Mouse (Mus musculus) hindlimb bud, embryonic 11.5 days (tissue): ENCODE results near the gene Srpk2.
"Not testable (repeated sequence)": the region's sequence is repeated elsewhere in the genome, so short reads cannot be mapped to it uniquely, and the experiment has no call there.

Experiments used
- DNase-seq: peaks from one replicate; pipeline ENCODE4 v3.0.0-alpha.2; 2012; ENCODE audit warnings: low read depth, low spot score; ENCODE audit errors: extremely low spot score

Gene Srpk2

DNA sequence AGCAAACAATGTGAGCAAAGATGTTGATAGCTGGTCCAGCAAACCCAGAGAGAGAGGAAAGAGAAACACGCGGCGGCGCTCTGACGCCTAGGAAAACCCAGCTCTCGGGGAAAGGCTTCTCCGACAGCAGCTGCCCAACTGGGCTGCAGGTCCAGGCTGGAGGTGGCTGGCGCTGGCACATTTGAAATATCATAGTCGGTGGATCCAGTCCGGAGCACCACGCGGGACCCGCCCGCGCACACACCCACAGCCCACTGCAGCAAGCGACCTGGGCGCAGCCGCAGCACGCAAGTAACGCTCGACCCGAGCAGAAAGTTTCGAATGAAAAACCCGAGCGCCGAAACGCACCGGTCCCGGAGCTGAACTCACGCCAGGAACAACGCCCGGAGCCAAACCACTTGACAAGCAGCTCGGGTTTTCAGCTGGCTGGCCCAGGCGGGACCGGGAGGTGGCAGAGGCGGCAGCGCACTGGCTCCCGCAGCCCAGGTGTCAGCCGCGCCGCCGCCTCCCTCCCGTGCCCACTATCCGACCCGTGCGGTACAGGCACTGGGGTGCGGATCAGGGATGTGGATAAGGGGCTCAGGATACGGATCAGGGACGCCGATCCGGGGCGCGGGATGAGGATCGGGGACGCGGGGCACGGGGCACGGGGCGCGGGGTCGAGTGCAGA is 9.5 kb downstream of the Srpk2 start:
- DNase-seq: no peak

DNA sequence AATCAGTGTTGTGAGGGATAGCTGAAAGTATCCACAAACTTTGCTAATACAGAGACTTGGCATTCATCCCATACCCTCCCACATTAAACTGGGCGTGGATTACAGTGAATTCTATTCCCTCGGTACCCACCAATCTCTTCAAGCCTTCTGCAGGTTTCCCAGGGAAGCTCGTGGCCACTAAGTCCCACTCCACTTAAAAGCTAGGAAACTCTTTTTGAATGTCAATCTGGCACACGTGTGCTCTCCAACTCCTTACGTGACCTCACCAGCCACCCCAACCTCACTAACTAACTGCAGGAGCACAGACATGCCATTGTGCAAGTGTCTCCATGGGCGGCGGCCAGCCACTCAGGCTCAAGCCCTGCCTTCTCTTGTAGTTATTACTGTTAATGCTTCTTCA is 12.3 kb downstream of the Srpk2 start:
- no peak for DNase-seq

DNA sequence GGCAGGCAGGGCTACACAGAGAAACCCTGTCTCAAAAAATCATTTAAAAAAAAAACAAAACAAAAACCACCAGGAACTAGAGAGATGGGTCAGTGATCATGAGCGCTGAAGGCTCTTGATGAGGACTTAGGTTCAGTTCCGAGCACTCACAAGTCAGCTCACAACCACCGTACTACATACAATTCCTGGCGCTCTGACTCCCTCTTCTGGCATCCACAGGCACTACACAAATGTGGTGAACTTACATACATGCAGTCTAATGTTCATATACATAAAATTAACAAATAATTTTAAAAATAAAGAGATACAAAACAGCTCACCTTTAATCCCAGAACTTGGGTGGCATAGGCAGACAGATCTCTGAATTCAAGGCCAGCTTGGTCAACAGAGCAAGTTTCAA is 13.5 kb downstream of the Srpk2 start:
- no peak for DNase-seq

DNA sequence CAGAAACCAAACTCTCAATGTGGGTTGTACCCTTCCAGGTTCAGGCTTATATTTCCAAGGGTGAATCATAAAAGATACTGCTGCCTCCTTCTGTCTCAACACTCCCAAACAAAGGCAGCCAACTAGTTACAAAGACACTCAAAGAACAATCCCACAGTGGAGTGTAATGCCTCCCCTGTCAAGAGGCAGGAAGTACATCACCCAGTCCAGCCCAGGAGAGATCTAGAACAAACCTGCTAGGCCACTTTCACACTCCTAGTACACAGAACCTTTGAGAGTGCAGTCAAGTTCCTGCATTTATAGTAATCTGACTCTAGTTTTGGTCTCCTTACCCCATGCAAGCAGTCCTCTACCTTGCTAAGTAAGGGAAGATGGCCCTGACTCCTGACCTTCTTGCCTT is 18.5 kb downstream of the Srpk2 start:
- DNase-seq: no peak

DNA sequence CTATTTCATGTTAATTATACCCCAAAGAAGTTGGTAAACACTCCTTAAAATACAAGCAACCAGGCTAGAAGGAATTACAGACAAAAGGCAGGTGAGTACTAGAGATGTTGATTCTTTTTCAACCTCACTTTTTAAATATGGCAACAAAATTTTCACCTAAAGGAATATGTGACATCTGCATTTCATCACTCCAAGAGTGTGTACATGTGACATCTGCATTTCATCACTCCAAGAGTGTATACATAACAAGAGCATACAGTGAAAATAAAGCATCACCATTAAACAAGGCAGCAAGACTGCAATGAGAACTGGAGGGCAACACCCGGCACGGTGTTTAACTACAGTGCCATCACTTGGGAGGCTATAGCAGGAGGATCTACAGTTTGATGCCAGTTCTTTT is 23.2 kb downstream of the Srpk2 start:
- DNase-seq: peak; percentile 61

DNA sequence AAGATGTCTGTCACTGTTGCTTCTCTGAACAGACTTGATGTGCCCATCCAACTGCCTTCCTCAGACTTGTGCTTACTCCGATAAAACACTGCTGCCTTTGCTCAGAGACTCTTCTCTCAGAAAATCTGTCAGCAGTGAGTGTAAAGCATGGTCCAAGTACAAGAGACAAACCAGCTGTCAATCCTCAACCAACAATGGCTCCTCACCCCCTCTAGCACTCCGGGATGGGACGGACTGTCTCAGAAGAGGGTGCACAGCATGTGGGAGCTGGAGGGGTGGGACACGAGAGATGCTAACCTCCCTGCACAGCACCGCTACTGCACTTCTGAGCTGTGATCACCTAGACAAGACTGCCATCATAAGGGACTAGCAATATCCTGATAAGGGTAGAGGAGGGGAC is 26.4 kb downstream of the Srpk2 start:
- no peak for DNase-seq

DNA sequence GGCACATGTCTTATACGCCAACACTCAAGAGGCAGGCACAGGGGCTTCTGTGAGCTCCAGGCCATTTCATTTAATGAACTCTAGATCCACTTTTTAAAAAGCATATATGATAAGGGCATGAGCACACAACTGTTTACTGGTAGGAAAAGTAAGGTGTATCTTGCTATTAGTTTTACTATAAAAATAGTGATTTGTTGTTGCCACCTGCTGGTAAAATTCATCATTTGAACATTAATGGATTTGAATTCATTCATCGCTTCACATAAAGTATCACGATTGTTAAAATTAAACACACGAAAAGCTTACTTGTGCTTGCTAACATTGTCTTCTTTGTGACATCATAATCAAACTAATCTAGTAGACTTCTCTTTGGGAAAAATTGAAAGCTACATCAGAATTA is 27.8 kb downstream of the Srpk2 start:
- DNase-seq: no peak

DNA sequence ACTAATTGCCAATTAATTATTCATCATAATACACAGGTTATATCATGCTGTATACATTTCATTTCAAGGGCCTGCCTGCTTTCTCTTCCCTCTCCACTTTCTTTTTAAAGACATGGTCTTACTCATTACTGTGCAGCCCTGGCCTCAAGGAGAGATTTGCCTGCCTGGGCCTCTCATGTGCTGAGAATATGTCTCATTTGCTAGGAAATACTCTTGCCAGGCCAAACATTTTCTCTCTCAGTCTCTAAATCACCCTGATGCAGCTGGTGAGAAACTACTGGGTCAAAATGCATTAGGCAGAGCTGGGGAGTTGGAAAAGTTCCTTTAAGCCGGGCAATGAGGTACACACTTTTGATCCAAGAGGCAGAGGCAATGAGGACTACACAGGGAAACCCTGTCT is 29.4 kb downstream of the Srpk2 start:
- DNase-seq: no peak

DNA sequence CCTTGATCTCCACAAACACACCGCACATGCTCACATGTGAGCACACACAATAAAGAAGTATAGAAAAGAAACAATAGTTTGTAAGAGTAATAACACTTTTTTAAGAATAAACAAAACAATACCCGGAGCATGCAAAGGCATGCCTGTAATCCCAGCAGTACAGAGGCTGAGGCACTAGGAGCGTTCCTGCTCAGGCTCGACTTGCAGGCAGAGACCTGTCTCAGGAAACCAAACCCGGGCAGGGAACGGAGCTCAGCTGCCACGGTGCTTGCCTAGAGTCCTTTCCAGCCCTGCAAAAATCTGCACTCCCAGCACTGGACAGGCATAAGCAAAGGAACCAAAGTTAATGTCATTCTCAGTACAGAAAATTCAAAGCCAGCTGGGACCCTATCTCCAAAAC is 32.1 kb downstream of the Srpk2 start:
- no peak for DNase-seq

DNA sequence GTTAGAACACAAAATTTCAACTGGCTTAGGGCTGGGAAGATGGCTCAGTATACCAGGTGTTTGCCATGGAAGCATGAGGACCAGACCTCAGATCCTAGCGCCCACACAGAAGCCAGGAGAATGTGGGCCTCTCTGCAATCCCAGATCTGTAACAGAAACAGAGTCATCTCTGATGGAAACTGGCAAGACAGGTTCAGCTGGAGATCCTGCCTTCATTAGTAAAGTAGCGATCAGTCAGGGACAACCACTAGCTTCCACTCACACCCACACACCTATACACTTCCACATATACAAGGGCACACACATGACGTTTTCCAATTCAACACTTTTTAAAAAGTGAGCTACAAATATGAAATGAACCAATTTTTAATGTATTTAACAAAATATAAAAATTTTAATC is 32.6 kb downstream of the Srpk2 start:
- no peak for DNase-seq

DNA sequence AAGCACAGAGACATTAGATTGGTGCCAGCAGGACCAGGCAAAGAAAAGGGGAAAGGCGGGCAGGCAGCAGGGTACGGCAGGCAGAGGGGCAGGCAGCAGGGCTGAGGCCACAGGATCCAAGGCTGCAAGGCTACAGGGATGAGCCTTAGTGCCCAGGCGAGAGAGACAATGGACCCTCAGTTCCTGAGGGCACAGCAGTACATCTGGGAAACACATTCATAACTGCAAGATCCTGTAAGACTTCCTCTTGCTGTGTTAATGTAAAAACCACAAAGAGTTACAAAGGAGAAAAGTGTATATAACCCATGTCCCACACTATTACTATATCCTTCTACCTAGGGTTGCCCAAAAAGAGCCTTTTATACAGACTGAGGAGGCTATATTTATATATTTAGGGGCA is 33.9 kb downstream of the Srpk2 start:
- no peak for DNase-seq

DNA sequence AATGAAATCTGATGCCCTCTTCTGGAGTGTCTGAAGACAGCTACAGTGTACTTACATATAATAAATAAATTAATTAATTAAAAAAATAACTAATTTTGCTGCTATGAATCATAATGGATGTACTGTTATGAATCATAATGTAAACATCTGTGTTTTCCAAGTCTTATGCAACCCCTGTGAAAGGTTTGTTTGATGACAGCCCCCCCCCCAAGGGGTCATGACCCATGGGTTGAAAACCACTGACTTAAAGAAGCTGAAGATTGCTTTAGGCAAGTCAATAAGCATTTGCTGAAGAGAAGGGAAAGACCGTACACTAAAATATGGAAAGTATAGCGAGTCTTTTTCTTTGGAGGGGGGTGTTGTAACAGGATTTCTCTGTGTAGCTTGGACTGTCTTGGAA is 35.2 kb downstream of the Srpk2 start:
- DNase-seq: no peak

DNA sequence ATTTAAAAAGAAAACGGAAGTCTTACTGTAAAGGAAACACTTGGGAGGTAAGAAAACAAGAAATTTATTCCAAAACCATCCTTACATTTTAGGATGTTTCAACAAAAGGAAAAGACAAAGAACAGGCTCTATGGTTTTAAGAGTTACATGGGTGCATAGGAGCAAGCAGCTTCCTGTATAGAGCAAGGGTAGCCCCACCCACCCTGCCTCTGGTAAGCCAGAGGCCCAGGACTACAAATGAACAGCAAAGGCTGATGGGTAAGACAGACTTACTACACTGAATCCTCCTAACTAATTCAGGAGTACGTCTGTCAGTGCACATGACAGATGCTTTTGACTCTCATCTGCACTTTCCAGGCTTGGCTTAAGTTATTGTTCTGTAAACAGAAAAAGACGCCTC is 38.7 kb downstream of the Srpk2 start:
- DNase-seq: no peak

DNA sequence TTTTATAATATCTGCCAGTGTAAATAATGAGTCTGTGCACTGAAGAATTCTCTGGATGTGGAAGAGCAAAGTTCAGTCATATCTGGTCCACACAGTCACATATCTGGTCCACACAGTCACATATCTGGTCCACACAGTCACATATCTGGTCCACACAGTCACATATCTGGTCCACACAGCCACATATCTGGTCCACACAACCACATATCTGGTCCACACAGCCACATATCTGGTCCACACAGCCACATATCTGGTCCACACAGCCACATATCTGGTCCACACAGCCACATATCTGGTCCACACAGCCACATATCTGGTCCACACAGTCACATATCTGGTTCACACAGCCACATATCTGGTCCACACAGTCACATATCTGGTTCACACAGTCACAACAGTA is 45.2 kb downstream of the Srpk2 start:
- DNase-seq: not testable (repeated sequence)

DNA sequence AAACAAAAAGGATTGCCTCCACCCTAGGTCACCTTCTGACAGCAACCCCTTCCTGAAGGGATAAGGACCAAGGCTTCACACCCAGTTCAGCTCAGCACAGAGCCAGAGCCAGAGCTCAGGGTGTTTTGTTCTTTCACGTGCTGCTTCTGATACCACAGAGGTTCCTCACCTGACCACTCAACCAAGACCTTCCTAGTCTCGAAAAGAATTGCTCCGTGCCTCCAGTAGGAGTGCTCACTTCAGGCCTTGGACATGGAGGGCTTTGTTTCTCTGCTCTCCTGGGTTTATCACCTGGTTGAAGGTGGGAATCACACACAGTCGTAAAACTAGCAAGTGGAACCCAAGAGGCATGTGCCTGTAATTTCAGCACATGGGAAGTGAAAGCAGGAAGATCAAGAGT is 46.4 kb downstream of the Srpk2 start:
- no peak for DNase-seq

DNA sequence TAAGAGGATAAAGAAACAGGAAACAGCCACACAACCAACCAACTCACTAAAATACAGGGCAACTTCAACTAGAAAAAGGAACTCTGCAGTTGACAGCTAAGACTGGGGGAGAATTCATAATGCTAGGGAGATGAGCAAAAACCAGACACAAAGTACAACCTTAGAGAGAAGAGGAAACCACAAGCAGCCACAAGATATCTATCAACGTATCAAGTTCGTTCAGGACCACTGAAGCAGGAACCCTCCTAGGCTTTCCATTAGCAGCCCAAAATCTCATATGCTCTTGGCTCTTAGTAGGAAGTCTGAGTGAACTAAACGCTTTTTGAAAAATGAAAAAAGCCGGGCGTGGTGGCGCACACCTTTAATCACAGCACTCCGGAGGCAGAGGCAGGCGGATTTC is 47.1 kb downstream of the Srpk2 start:
- DNase-seq: no peak

DNA sequence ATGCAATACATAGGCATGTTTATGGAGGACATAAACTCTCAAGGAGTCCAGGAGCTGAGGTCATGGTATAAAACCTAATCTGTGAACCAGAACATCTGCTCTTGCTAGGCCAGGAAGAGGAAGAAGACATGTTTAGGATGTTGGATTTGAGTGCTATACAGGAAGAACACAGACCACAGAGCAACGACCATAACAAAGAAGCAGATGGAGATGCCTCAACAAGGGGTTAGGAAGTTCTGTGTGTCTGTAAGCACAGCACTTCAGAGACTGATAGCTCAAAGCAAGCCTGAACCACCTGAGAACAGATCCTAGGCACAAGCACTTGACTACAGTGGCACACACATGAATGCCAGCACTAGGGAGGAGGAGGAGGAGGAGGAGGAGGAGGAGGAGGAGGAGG is 52.9 kb downstream of the Srpk2 start:
- DNase-seq: no peak

DNA sequence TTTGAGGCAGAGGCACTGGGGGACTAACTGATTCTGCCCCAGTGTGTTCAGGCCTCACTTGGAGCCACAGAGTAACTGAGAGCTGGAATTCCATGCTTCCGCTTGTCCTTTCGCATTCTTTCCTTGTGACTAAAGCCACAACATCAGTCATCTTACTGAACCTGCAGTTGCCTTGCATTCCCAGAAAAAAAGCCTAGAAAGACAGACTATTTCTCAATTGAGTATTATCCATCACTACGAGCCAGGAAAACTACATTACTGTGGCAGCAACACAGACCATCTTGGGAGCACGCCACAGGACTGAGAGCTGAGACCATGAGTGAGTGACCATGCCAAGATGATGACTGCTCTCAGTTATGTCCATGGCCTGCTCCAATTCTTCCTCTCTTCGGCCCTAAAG is 57.2 kb downstream of the Srpk2 start:
- no peak for DNase-seq

DNA sequence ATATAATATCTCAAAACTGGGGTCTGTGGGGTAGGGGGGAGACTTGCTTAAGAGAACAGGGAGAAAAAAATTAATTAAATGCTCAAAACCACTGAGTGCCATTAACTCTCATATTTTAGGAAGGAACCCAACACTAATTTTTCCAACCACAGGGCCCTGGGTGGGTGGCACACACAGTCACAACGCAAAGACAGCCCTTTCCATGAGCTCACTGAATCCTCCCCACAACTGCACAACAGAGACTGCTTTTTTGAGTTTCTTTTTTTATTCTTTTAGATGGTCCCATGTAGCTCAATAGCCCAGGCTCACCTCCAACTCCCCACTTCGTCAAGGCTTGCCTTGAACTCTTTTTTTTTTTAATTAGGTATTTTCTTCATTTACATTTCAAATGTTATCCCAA is 58.2 kb downstream of the Srpk2 start:
- no peak for DNase-seq

DNA sequence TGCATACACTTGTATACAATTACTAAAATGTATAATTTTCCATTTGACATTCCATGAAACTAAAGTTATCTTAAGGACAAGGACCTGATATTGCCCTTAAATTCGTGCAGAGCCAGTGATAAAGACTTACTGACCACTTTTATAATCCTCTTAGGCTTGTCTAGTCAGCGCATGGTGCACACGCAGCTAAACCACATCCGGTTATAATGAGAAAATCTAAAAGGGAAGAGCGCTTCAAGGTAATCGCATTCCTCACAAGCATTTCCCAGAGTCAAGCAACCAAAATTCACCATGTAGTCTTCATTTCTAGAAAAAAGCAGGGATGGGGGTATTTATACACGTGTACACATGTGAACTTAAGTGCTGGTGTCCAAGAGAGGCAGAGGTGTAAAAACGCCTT is 63.8 kb downstream of the Srpk2 start:
- DNase-seq: no peak

DNA sequence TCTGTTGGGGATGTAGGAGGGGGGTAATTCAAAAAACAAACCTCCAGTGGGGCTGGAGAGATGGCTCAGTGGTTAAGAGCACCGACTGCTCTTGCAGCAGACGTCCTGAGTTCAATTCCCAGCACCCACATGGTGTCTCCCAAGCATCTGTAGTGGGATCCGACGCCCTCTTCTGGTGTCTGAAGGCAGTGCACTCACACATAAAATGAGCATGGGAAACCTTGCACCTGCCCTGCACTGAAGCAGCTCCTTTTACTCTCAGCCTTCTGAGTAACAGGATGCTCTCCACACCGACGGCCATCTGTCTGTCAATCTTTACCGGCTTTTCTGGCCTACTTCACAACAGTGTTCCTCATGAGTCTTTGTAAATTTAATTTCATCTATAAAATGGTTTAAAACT is 65.8 kb downstream of the Srpk2 start:
- no peak for DNase-seq

DNA sequence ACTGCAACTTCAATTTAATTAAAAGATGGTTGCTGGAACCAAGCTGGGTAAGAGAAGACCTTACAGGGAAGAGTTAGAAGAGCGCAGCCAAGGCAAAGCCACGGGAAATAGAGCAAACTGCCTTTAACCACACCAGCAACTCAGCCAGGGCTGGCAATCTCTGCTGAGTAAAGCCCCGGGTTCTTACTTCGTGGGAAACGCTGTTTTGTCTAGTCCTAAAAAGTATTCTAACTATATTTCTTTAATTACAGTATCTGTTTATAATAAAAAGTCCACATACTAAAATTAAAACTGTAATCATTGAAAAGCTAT is 67.4 kb downstream of the Srpk2 start:
- DNase-seq: no peak

DNA sequence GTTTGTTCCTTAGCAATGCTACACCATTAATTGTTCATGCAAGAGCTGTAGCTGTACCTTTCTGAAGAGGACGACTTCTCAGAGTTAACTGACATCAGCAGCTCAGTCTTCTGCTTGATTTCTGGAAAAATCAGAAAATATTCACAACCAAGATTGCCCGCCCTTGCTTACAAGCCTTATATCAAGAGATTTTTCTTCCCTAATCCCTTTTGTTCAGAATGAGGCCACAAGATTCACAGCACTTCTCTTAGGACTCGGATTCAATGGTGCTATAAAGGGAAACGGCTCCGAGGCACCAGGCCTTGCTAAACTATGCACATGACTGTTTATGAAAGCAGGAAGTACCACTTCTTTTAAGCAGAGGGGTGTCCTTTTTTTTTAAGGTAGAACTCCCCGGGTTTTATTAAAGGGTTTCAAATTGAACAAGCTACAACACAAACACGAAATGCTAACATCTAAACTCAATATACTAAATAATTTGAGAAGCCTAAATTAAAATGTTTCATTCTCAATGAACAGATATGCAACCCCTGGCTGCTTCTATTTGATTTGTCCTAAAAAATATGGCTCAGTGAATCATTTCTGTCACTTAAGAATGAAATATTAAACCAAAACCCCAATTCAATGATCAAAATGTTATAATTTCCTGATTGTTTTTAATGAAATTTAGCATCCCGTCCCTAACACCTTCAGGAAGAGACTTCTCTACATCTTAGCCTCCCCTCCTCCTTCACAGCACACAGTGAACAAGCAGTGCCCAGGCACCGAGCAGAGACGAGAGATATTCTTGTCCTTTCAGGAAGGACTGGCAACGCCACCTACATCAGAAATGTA is 67.9 kb downstream of the Srpk2 start:
- peak; percentile 63 for DNase-seq
